Mouse (Mus musculus): Measurements from ENCODE around the gene Wdsub1. TPM values are rescaled to one million over a fixed set of nuclear protein-coding genes. Genes with fewer than 3 reads are reported as not detected.

Wdsub1 gene
- polyA plus RNA-seq, 1 experiment from 2014 or later: 27.7 TPM

- H3K36me3 ChIP-seq (replicated peaks): peaks cover 83% of the 10 kb centered on the region
- 88% methylated on average over 6 of the region's 6 CpGs for WGBS
These were observed 63.0 kb downstream of the Wdsub1 start for GRCm38 (mm10) chr2:59819415-59819814.

GRCm38 (mm10) chr2:59818663-59819062 is 63.7 kb downstream of the Wdsub1 start:
- Histone ChIP-seq H3K9me3 (no peaks in the 10 kb centered on the region), H3K4me3 (no peak overlapping the region), H3K36me3 (replicated peaks) (peaks cover 81% of the 10 kb centered on the region), H3K27ac (replicated peaks) (no peak overlapping the region), H3K4me1 (no peaks in the 10 kb centered on the region), H3K27me3 (replicated peaks; ENCODE audit: low read depth, poor library complexity, severe bottlenecking) (no peaks in the 10 kb centered on the region)
- 95% methylated on average over 15 of the region's 15 CpGs for WGBS
- DNase-seq (ENCODE audit: low spot score): no peak

More at GRCm38 (mm10) chr2:59819415-59819814, 63.0 kb downstream of the Wdsub1 start:
- H3K9me3 ChIP-seq: no peaks in the 10 kb centered on the region
- no peak overlapping the region for H3K27ac ChIP-seq (replicated peaks)
- no peaks in the 10 kb centered on the region for H3K4me1 ChIP-seq
- no peak overlapping the region for H3K4me3 ChIP-seq
- H3K27me3 ChIP-seq (replicated peaks; ENCODE audit: low read depth, poor library complexity, severe bottlenecking): no peaks in the 10 kb centered on the region
- no peak for DNase-seq (ENCODE audit: low spot score)

- DNase-seq (ENCODE audit: low spot score): no peak
- Histone ChIP-seq H3K4me3 (no peak overlapping the region), H3K27me3 (replicated peaks; ENCODE audit: low read depth, poor library complexity, severe bottlenecking) (no peaks in the 10 kb centered on the region), H3K36me3 (replicated peaks) (peaks cover 85% of the 10 kb centered on the region), H3K4me1 (no peaks in the 10 kb centered on the region), H3K9me3 (no peaks in the 10 kb centered on the region), H3K27ac (replicated peaks) (no peak overlapping the region)
- 91% methylated on average over 8 of the region's 8 CpGs for WGBS
These were observed 67.4 kb downstream of the Wdsub1 start for GRCm38 (mm10) chr2:59814997-59815396.

GRCm38 (mm10) chr2:59813457-59813856 is 68.9 kb downstream of the Wdsub1 start:
- Histone ChIP-seq H3K27ac (replicated peaks) (no peak overlapping the region), H3K36me3 (replicated peaks) (peaks cover 76% of the 10 kb centered on the region), H3K27me3 (replicated peaks; ENCODE audit: low read depth, poor library complexity, severe bottlenecking) (no peaks in the 10 kb centered on the region), H3K4me1 (no peaks in the 10 kb centered on the region), H3K4me3 (no peak overlapping the region), H3K9me3 (no peaks in the 10 kb centered on the region)
- DNase-seq (ENCODE audit: low spot score): no peak
- 91% methylated on average over 13 of the region's 13 CpGs for WGBS

GRCm38 (mm10) chr2:59812641-59813040 is 69.8 kb downstream of the Wdsub1 start:
- H3K27me3 ChIP-seq (replicated peaks; ENCODE audit: low read depth, poor library complexity, severe bottlenecking): no peaks in the 10 kb centered on the region
- no peaks in the 10 kb centered on the region for H3K9me3 ChIP-seq
- no peak for DNase-seq (ENCODE audit: low spot score)
- H3K4me3 ChIP-seq: no peak overlapping the region
- peaks cover 76% of the 10 kb centered on the region for H3K36me3 ChIP-seq (replicated peaks)
- 100% methylated on average over 1 of the region's 1 CpGs for WGBS
- no peak overlapping the region for H3K27ac ChIP-seq (replicated peaks)
- H3K4me1 ChIP-seq: no peaks in the 10 kb centered on the region

GRCm38 (mm10) chr2:59811247-59811646 is 71.1 kb downstream of the Wdsub1 start:
- Histone ChIP-seq H3K27me3 (replicated peaks; ENCODE audit: low read depth, poor library complexity, severe bottlenecking) (no peaks in the 10 kb centered on the region), H3K27ac (replicated peaks) (no peak overlapping the region), H3K4me1 (no peaks in the 10 kb centered on the region), H3K4me3 (no peak overlapping the region), H3K9me3 (no peaks in the 10 kb centered on the region), H3K36me3 (replicated peaks) (peaks cover 80% of the 10 kb centered on the region)
- DNase-seq (ENCODE audit: low spot score): no peak
- WGBS: 82% methylated on average over 1 of the region's 1 CpGs

- WGBS: 83% methylated on average over 7 of the region's 7 CpGs
- Histone ChIP-seq H3K27me3 (replicated peaks; ENCODE audit: low read depth, poor library complexity, severe bottlenecking) (no peaks in the 10 kb centered on the region), H3K4me1 (peaks cover 7% of the 10 kb centered on the region), H3K27ac (replicated peaks) (no peak overlapping the region), H3K36me3 (replicated peaks) (peaks cover 82% of the 10 kb centered on the region), H3K4me3 (no peak overlapping the region), H3K9me3 (no peaks in the 10 kb centered on the region)
- DNase-seq (ENCODE audit: low spot score): no peak
These were observed 72.4 kb downstream of the Wdsub1 start for GRCm38 (mm10) chr2:59810039-59810438.

- no peaks in the 10 kb centered on the region for H3K9me3 ChIP-seq
- 89% methylated on average over 4 of the region's 4 CpGs for WGBS
- H3K4me1 ChIP-seq: peaks cover 7% of the 10 kb centered on the region
- H3K27ac ChIP-seq (replicated peaks): no peak overlapping the region
- peaks cover 85% of the 10 kb centered on the region for H3K36me3 ChIP-seq (replicated peaks)
- DNase-seq (ENCODE audit: low spot score): no peak
- H3K4me3 ChIP-seq: no peak overlapping the region
- H3K27me3 ChIP-seq (replicated peaks; ENCODE audit: low read depth, poor library complexity, severe bottlenecking): no peaks in the 10 kb centered on the region
These were observed 73.8 kb downstream of the Wdsub1 start for GRCm38 (mm10) chr2:59808608-59809007.

GRCm38 (mm10) chr2:59806038-59806437 is 76.4 kb downstream of the Wdsub1 start:
- Histone ChIP-seq H3K4me3 (no peak overlapping the region), H3K36me3 (replicated peaks) (peaks cover 87% of the 10 kb centered on the region), H3K9me3 (no peaks in the 10 kb centered on the region), H3K27ac (replicated peaks) (no peak overlapping the region), H3K27me3 (replicated peaks; ENCODE audit: low read depth, poor library complexity, severe bottlenecking) (no peaks in the 10 kb centered on the region), H3K4me1 (peaks cover 7% of the 10 kb centered on the region)
- DNase-seq (ENCODE audit: low spot score): no peak
- WGBS: 63% methylated on average over 6 of the region's 6 CpGs

GRCm38 (mm10) chr2:59805595-59805994 is 76.8 kb downstream of the Wdsub1 start:
- no peak for DNase-seq (ENCODE audit: low spot score)
- 62% methylated on average over 2 of the region's 2 CpGs for WGBS
- Histone ChIP-seq H3K27ac (replicated peaks) (no peak overlapping the region), H3K9me3 (no peaks in the 10 kb centered on the region), H3K27me3 (replicated peaks; ENCODE audit: low read depth, poor library complexity, severe bottlenecking) (no peaks in the 10 kb centered on the region), H3K36me3 (replicated peaks) (peaks cover 87% of the 10 kb centered on the region), H3K4me3 (no peak overlapping the region), H3K4me1 (peaks cover 7% of the 10 kb centered on the region)

- Histone ChIP-seq H3K36me3 (replicated peaks) (peaks cover 91% of the 10 kb centered on the region), H3K4me3 (no peak overlapping the region), H3K27ac (replicated peaks) (no peak overlapping the region), H3K9me3 (no peaks in the 10 kb centered on the region), H3K27me3 (replicated peaks; ENCODE audit: low read depth, poor library complexity, severe bottlenecking) (no peaks in the 10 kb centered on the region), H3K4me1 (peaks cover 15% of the 10 kb centered on the region)
- DNase-seq (ENCODE audit: low spot score): no peak
- 90% methylated on average over 8 of the region's 8 CpGs for WGBS
These were observed 79.5 kb downstream of the Wdsub1 start for GRCm38 (mm10) chr2:59802722-59803387.

Measured in embryonic facial prominence, embryonic 10.5 days (tissue).